Comparison of ENCODE assay signal across 8 mouse cellular contexts in the genomic region with DNA sequence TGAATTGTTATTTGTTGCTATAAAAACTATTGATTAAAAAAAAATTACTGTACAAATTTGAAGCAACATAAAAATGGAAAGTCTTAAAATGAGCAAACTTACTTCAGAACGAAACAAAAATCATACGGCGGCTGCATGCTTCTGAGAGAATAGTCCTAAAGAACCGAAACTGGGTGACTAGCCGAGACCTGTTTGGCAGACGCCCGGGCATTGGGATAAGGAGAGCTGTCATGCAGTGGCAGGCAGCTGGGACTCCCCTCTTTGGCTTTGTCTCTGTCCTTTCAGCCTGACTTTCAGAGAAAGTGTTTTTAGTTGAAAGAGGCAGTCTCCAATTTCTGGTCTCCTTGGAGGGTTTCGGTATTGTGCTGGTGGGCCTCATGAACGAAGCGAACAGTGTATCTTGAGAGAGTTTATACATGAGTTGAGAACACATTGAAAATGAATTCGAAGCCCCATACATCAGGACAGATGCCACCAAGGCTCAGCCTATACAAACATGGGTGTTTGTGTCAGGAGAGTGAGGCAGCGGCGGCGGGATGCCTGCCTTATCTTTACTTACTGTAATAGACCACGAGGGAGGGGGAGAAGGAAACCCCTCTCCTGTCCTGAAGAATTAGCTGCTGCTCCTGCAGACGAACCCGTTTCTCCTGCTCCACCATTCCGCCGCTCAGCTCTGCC. TPM values are rescaled to one million over a fixed set of nuclear protein-coding genes. Genes with fewer than 3 reads are reported as not detected.
DNase-seq lines count a peak whose midpoint lies in the region; ATAC-seq and TF ChIP-seq lines count a peak whose summit lies in the region.

No protein-coding gene starts in this region.

- 17% methylated on average over 19 of the region's 19 CpGs for WGBS in lung, postnatal 0 days
- 27% methylated on average over 19 of the region's 19 CpGs for WGBS in liver, embryonic 12.5 days (ENCODE audit: insufficient replicate concordance)
- 22% methylated on average over 19 of the region's 19 CpGs for WGBS in stomach, postnatal 0 days

- H3K27ac ChIP-seq in lung, postnatal 0 days (ENCODE audit: low read length): no peak overlapping the region
- no peak overlapping the region for H3K27ac ChIP-seq in liver, embryonic 12.5 days
- H3K27ac ChIP-seq in stomach, postnatal 0 days (replicated peaks): peak overlapping the region; percentile 83

- H3K9me3 ChIP-seq in lung, postnatal 0 days (ENCODE audit: low read length): no peaks in the 10 kb centered on the region
- H3K9me3 ChIP-seq in liver, embryonic 12.5 days (replicated peaks): no peaks in the 10 kb centered on the region
- no peaks in the 10 kb centered on the region for H3K9me3 ChIP-seq in stomach, postnatal 0 days (ENCODE audit: control insufficient read depth, low read length)

- no peak for ATAC-seq in lung, postnatal 0 days
- peak; percentile 25; the same call in 1 of the 2 replicates for ATAC-seq in liver, embryonic 12.5 days
- peak; percentile 5; the same call in 1 of the 2 replicates for ATAC-seq in stomach, postnatal 0 days (ENCODE audit: low FRiP score, low TSS enrichment)
- ATAC-seq in erythroid progenitor cell, adult 5-6 weeks (replicated peaks; ENCODE audit: low FRiP score, poor library complexity, severe bottlenecking): no peak

- no peaks in the 10 kb centered on the region for H3K36me3 ChIP-seq in lung, postnatal 0 days (ENCODE audit: insufficient read depth, low read length)
- no peaks in the 10 kb centered on the region for H3K36me3 ChIP-seq in liver, embryonic 12.5 days
- H3K36me3 ChIP-seq in stomach, postnatal 0 days (ENCODE audit: control insufficient read depth, insufficient read depth, low read length): no peaks in the 10 kb centered on the region

- DNase-seq in cerebellum, postnatal 10 days: peak; percentile 40 to 49
- no peak for DNase-seq in cerebellum, adult 18-20 months
- DNase-seq in lung, postnatal 0 days (ENCODE audit: low spot score): no peak
- no peak for DNase-seq in lung, postnatal 36 days
- no peak for DNase-seq in stomach, postnatal 0 days (ENCODE audit: low spot score)
- no peak for DNase-seq in thymus, postnatal 0 days (ENCODE audit: low spot score)

- TF ChIP-seq EP300 in lung, postnatal 0 days (IDR thresholded peaks at IDR 0.05): no peak
- TF ChIP-seq EP300 in stomach, postnatal 0 days (optimal IDR thresholded peaks at IDR 0.05): no peak

- no peak for TF ChIP-seq CTCF in lung, postnatal 0 days (IDR thresholded peaks at IDR 0.05)
- TF ChIP-seq CTCF in stomach, postnatal 0 days (IDR thresholded peaks at IDR 0.05; ENCODE audit: low read depth): no peak

- peak overlapping the region; percentile 45 for H3K4me2 ChIP-seq in lung, postnatal 0 days (replicated peaks; ENCODE audit: low read depth, low read length)
- H3K4me2 ChIP-seq in liver, embryonic 12.5 days: peak overlapping the region; percentile 56
- H3K4me2 ChIP-seq in stomach, postnatal 0 days (replicated peaks; ENCODE audit: low read depth): peak overlapping the region; percentile 50

- H3K4me1 ChIP-seq in lung, postnatal 0 days (ENCODE audit: insufficient read depth, low read depth, low read length): peaks cover 2% of the 10 kb centered on the region; the same call in 1 of the 2 replicates
- peaks cover 19% of the 10 kb centered on the region for H3K4me1 ChIP-seq in liver, embryonic 12.5 days
- H3K4me1 ChIP-seq in stomach, postnatal 0 days (replicated peaks; ENCODE audit: control insufficient read depth, insufficient read depth): peaks cover 4% of the 10 kb centered on the region; the same call in 1 of the 2 replicates

- H3K4me3 ChIP-seq in lung, postnatal 0 days (ENCODE audit: low read depth, low read length): no peak overlapping the region
- no peak overlapping the region for H3K4me3 ChIP-seq in liver, embryonic 12.5 days
- H3K4me3 ChIP-seq in stomach, postnatal 0 days (ENCODE audit: low read depth, low read length): peak overlapping the region; percentile 22

- H3K27me3 ChIP-seq in lung, postnatal 0 days (replicated peaks; ENCODE audit: insufficient read depth, low read length): no peaks in the 10 kb centered on the region
- H3K27me3 ChIP-seq in liver, embryonic 12.5 days (replicated peaks): no peaks in the 10 kb centered on the region
- no peaks in the 10 kb centered on the region for H3K27me3 ChIP-seq in stomach, postnatal 0 days (ENCODE audit: control insufficient read depth, insufficient read depth, low read length)

- H3K9ac ChIP-seq in lung, postnatal 0 days (replicated peaks; ENCODE audit: low read depth): no peak overlapping the region
- no peak overlapping the region for H3K9ac ChIP-seq in liver, embryonic 12.5 days
- H3K9ac ChIP-seq in stomach, postnatal 0 days (ENCODE audit: low read length): peak overlapping the region; percentile 35; the same call in 1 of the 2 replicates

RNA-seq across cellular contexts. Expression of a gene that starts 21.8 kb away (rescaled TPM):
- polyA plus RNA-seq in lung, postnatal 0 days (2015; fragmentation: Nextera tagmentation; extraction: Ambion mirVana): 12.9 and 14.4 TPM in 2 replicates
- 5.6 and 6.6 TPM in 2 replicates for polyA plus RNA-seq in liver, embryonic 12.5 days (2016; fragmentation: Nextera tagmentation; extraction: Ambion mirVana)
- polyA plus RNA-seq in stomach, postnatal 0 days (2015; fragmentation: Nextera tagmentation; extraction: Ambion mirVana): 23.0 TPM in 2 replicates
- 17.5 and 23.9 TPM in 2 replicates for polyA plus RNA-seq in thymus, postnatal 0 days (2015; fragmentation: Nextera tagmentation; extraction: Ambion mirVana)
- 0.84 and 2.2 TPM in 2 replicates for total RNA-seq in erythroid progenitor cell, adult 5-6 weeks (2015; ENCODE audit: low replicate concordance)
- total RNA-seq in erythroid progenitor cell, adult 5-6 weeks (2017; ENCODE audit: low replicate concordance): 1.0 and 4.8 TPM in 2 replicates

Comparison
In these comparisons a context has a peak if more than half of its experiments do, and no peak if none do; other contexts are left out.
1. DNase-seq: peak in cerebellum, postnatal 10 days (2 of 2); none in cerebellum, adult 18-20 months (0 of 2), lung, postnatal 0 days (single experiment), lung, postnatal 36 days (single experiment), stomach, postnatal 0 days (single experiment) and thymus, postnatal 0 days (single experiment).
2. ATAC-seq: peak in liver, embryonic 12.5 days (single experiment) and stomach, postnatal 0 days (single experiment); none in lung, postnatal 0 days (single experiment) and erythroid progenitor cell, adult 5-6 weeks (single experiment).
3. Peak in every context shown above with its lines, with median percentiles within 50 percentile points of each other: H3K4me2 ChIP-seq.